Mouse (Mus musculus) kidney, adult 9 months (tissue): ENCODE measurements around the gene Smim13.
"Not testable (repeated sequence)": the region's sequence is repeated elsewhere in the genome, so short reads cannot be mapped to it uniquely, and the experiment has no call there.

Experiments
- DNase-seq: peaks from one replicate; pipeline ENCODE4 v3.0.0; 2022

Gene Smim13

GRCm38 (mm10) chr13:41249538-41250317, at the start of gene Smim13:
Smim13 (plus strand) TSS chr13:41249844.
- peak; percentile 95 for DNase-seq

GRCm38 (mm10) chr13:41200861-41201260, 48.8 kb upstream of the Smim13 start:
- no peak for DNase-seq

- DNase-seq = no peak
Observed at GRCm38 (mm10) chr13:41203289-41203688, 46.4 kb upstream of the Smim13 start.

- no peak for DNase-seq
Observed at GRCm38 (mm10) chr13:41203691-41204090, 46.0 kb upstream of the Smim13 start.

- DNase-seq = not testable (repeated sequence)
Observed at GRCm38 (mm10) chr13:41205568-41205967, 44.1 kb upstream of the Smim13 start.

GRCm38 (mm10) chr13:41206241-41206640, 43.4 kb upstream of the Smim13 start:
- no peak for DNase-seq

DNA sequence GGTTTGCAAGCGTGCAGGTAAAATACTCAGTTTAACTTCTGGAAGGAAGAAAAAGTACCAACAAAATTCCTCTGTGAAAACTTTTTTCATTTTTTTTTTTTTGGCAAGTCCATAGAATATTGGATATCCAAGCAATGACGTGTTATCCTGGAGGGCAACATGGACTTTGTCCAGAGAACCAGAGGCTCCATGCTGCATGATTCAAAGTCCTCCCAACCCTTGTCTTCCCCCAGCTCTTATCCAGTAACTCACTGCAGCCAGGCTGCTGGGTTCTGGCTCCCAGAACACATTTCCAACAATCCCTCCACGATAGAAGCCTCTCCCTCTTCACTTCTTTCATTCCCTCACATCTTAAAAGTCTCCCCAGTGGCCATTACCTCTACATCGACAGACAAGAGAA, 38.4 kb upstream of the Smim13 start:
- peak; percentile 49 for DNase-seq

GRCm38 (mm10) chr13:41212558-41213322, 36.9 kb upstream of the Smim13 start:
- DNase-seq = peak; percentile 63

DNA sequence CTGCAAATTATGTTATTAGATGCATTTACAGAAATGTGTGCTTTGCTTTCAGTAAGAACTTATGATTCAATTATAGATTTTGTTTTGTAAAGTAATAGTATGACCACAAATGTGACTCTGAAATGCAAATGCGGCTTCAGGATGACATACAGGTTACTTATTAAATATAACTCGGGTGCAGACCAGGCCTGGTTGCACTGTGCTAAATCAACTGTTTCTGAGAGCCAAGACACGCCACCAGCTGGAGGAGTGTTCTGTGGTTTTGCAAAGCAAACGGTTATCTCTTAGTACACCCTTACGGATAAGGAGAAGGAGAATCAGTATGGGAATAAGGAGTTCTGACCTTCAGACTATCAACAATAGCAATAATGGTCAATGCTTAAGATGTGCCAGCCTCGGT, 34.0 kb upstream of the Smim13 start:
- DNase-seq = peak; percentile 36

DNA sequence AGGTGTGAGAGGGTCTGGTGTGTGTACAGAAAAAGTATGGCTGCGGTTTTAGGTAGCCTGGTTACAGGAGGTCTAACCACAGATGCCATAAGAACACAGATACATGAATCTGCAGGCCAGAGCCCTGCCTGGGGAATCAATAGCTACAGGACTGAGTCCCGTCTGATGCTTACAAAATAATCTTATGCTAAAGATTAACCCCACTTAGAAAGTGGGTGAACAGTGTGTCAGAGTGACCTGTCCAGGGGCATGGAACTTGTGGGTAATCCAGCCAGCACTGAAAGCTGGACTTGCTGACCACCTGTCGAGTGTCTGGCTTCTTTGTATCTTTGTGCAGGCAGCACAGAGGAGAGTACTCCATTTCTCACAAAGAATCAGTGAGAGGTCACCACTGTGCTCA, 33.4 kb upstream of the Smim13 start:
- peak; percentile 38 for DNase-seq

DNA sequence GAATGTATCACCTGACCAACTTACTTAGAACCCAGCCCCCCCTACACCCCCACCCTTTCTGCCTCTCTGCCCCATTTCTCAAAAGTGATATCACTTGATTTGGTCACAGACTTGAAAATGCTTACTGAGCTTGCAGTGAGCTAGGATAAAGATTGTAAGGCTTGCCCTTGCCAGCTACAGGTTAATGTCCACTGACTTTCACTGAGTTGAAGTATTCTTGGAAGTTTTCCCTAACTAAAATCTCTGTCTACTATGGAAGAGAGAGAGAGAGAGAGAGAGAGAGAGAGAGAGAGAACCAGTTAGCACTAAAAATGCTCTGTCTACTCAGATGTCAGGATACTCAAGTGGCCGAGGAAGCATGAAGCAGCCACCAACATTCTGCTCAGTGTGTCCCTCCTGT, 30.6 kb upstream of the Smim13 start:
- DNase-seq = peak; percentile 50

- DNase-seq = no peak
Observed at GRCm38 (mm10) chr13:41219687-41220303, 29.8 kb upstream of the Smim13 start.

- DNase-seq = peak; percentile 73
Observed at GRCm38 (mm10) chr13:41220304-41220834, 29.3 kb upstream of the Smim13 start, which contains the start of gene Elovl2. Elovl2 (minus strand) TSS chr13:41220405.

DNA sequence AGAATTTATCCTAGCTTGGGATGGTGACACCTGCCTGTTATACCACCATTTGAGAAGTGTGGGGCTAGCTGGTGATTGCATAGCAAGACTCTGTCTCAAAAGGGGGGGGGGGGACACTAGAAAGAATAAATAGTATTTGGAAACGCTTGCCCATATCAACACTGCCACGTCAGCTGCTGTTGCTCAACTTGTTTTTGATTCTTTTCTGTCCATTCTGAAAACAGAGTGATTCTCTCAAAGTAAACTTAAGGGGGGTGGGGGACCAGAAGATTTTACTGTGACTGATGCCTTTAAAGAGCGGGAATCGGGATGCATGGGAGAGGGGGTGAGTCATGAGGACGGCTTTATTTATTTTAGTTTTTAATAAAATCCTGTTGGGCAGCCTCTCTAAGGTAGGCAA, 23.1 kb upstream of the Smim13 start:
- DNase-seq = no peak

DNA sequence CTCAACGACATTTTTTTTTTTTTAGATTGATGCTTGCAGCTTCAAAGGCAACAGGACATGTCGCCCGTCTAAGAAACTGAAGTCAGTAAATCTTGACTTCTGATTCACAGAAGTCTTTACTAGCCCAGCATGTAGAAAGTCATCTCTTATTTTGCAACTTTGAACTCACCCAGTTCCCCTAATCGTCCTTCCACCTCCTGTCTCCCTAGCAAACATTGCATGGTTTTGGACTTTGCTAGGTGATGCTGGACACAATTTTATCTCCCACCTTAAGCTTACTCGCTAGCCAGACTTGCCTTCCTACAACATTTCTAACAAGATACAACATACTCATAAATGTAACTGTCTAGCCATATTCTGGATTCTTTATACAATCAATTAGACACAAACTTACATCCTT, 21.6 kb upstream of the Smim13 start:
- DNase-seq = no peak

DNA sequence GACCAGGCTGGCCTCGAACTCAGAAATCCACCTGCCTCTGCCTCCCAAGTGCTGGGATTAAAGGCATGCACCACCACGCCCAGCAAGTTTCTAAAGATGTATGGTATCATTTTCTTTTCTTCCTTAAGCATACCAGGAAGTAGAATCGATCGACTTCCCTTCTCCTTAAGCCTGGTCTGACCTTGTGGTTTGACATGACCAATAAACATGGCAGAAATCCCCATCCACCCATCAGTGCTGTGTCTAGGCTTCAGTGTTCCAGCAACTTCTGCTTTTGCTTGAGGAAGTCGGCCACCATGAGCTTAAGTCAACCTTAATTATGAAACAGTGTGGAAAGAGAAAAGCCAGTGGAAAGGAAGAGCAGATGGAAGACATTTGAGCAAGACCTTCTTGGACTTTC, 19.4 kb upstream of the Smim13 start:
- DNase-seq = no peak

DNA sequence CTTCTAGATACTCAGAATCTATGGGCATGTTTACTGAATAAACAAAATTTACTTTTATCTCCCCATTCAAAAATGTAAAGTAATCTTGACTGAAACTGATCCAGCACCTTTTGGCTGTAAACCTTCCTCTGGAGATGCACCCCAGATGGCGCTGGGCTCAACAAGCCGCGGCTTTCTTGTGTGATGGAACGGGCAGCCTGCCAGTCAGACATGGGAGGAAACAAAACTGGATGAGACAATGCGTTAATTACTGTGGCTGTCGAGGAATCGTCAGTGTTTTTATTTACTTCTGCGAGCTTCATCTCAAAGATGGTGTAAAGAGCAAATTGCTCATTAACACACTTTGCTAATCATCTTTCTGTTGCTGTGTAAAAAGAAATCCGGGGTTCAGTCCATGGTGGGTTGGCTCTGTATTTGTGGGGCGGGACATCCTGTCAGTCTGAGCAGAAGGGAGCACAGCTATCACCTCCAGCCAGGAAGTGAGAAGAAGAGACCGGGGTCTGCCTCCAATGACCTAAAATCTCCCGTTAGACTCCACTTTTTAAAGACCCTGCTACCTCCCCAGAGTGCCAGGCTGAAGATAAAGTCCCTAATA, 18.2 kb upstream of the Smim13 start:
- no peak for DNase-seq

DNA sequence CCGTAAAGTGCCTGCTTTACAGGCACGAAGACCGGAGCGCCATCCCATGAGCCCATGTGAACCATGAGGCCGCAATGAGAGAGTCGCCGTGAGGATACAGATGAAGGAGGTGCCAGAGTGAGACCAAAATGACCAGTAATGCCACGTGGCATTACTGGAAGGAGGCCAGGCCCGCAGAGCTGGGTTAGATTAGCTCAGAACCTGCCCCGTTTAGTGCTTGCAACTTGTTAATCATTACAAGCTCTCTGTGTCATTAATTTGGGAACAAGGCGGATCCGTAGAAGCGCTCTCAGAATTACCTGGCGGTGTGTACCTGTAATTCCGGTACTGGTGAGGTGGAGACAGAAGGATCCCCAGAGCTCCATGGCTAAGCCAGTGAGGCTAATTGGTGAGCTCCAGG, 17.4 kb upstream of the Smim13 start:
- peak; percentile 91 for DNase-seq

GRCm38 (mm10) chr13:41233241-41233640, 16.4 kb upstream of the Smim13 start:
- DNase-seq = no peak

DNA sequence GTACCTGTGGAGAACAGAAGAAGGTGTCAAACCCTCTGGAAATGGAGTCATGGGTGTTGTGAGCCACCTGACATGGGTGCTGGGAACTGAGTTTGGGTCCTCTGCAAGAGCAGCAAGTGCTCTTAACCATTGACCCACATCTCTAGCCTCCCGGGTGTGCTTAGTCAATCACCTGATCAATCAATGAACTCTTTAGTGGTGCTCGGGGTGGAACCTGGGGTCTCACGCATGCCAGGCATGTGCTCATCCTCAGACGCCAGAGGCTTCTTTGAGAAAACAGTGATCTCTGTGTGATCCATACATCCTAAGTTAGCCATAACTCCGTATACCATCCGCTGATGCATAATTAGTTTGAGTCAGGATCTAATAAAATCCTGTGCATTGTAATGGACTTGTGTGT, 14.5 kb upstream of the Smim13 start:
- no peak for DNase-seq

GRCm38 (mm10) chr13:41235845-41236741, 13.6 kb upstream of the Smim13 start:
- peak; percentile 84 for DNase-seq
